In the genomic region with DNA sequence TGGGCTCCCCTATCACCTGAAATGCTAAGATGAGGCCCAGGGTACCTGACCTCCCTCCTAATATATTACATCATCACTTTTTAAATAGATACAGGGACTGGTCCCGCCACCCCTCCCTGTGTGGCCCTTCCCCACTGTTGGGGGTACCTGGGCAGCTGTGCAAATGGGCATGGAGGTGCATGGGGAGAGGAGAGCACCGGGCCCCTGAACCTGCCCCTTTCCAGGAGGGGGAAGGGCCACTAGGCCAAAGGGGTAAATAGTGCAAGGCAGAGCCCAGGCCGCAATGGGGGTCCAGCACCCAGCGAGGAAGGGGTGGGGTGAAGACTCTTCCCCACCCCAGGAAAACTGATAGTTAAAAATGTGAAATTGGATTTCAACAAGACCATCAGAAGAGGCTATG, we compare ENCODE assay signal across 7 mouse cellular contexts. TPM values are rescaled to one million over a fixed set of nuclear protein-coding genes. Genes with fewer than 3 reads are reported as not detected.
A peak's percentile ranks its signal among the peaks of the same experiment; 100 is the strongest.
DNase-seq lines count a peak whose midpoint lies in the region; ATAC-seq and TF ChIP-seq lines count a peak whose summit lies in the region.

No protein-coding gene starts in this region.

- H3K9ac ChIP-seq in lung, embryonic 14.5 days = no peak overlapping the region
- H3K9ac ChIP-seq in intestine, embryonic 16.5 days (ENCODE audit: low read depth, low read length) = peak overlapping the region; percentile 72
- no peak overlapping the region for H3K9ac ChIP-seq in neural tube, embryonic 15.5 days (replicated peaks)

- peak; percentile 16; the same call in 1 of the 2 replicates for ATAC-seq in lung, embryonic 14.5 days (ENCODE audit: insufficient read depth)
- peak; percentile 2; the same call in 1 of the 2 replicates for ATAC-seq in intestine, embryonic 16.5 days
- ATAC-seq in neural tube, embryonic 15.5 days (ENCODE audit: low FRiP score) = 0 out of 2 replicates have a peak, but pooled peaks have one; percentile 1

- 61% methylated on average over 4 of the region's 4 CpGs for WGBS in lung, embryonic 14.5 days
- 73% methylated on average over 4 of the region's 4 CpGs for WGBS in forebrain, embryonic 10.5 days
- 70% methylated on average over 4 of the region's 4 CpGs for WGBS in intestine, embryonic 16.5 days
- 86% methylated on average over 4 of the region's 4 CpGs for WGBS in neural tube, embryonic 15.5 days

- peak overlapping the region; percentile 42; the same call in 1 of the 2 replicates for H3K27ac ChIP-seq in lung, embryonic 14.5 days (ENCODE audit: low read depth)
- H3K27ac ChIP-seq in forebrain, embryonic 10.5 days = 0 out of 2 replicates have a peak overlapping the region, but pooled peaks have one; percentile 94
- no peak overlapping the region for H3K27ac ChIP-seq in intestine, embryonic 16.5 days (ENCODE audit: low read length)
- H3K27ac ChIP-seq in neural tube, embryonic 15.5 days (replicated peaks) = no peak overlapping the region

- H3K4me3 ChIP-seq in lung, embryonic 14.5 days (ENCODE audit: low read depth, low read length) = peak overlapping the region; percentile 52
- peak overlapping the region; percentile 67 for H3K4me3 ChIP-seq in forebrain, embryonic 10.5 days
- no peak overlapping the region; the same call in 1 of the 2 replicates for H3K4me3 ChIP-seq in intestine, embryonic 16.5 days (ENCODE audit: low read length)
- peak overlapping the region; percentile 46; the same call in 1 of the 2 replicates for H3K4me3 ChIP-seq in neural tube, embryonic 15.5 days (replicated peaks)

- no peaks in the 10 kb centered on the region for H3K27me3 ChIP-seq in lung, embryonic 14.5 days (ENCODE audit: insufficient read depth, low read length)
- H3K27me3 ChIP-seq in forebrain, embryonic 10.5 days (ENCODE audit: poor library complexity, severe bottlenecking) = no peaks in the 10 kb centered on the region
- no peaks in the 10 kb centered on the region for H3K27me3 ChIP-seq in intestine, embryonic 16.5 days (replicated peaks; ENCODE audit: control insufficient read depth, insufficient read depth, low read length)
- no peaks in the 10 kb centered on the region for H3K27me3 ChIP-seq in neural tube, embryonic 15.5 days (replicated peaks)

- DNase-seq in lung, embryonic 14.5 days = no peak
- DNase-seq in lung, postnatal 25 days (ENCODE audit: low spot score) = no peak
- no peak for DNase-seq in forebrain, embryonic 10.5 days (ENCODE audit: extremely low spot score, low spot score)
- no peak for DNase-seq in kidney, adult 18-20 months
- no peak for DNase-seq in frontal cortex, adult 2 months (ENCODE audit: extremely low spot score in 1 of 2, low spot score in 1 of 2)

- peaks cover 10% of the 10 kb centered on the region; the same call in 1 of the 2 replicates for H3K36me3 ChIP-seq in lung, embryonic 14.5 days (ENCODE audit: insufficient read depth)
- H3K36me3 ChIP-seq in forebrain, embryonic 10.5 days (replicated peaks) = peaks cover 14% of the 10 kb centered on the region
- peaks cover 2% of the 10 kb centered on the region; the same call in 1 of the 2 replicates for H3K36me3 ChIP-seq in intestine, embryonic 16.5 days (ENCODE audit: control insufficient read depth, insufficient read depth, low read length)
- no peaks in the 10 kb centered on the region for H3K36me3 ChIP-seq in neural tube, embryonic 15.5 days

- H3K4me2 ChIP-seq in lung, embryonic 14.5 days = peak overlapping the region; percentile 76
- peak overlapping the region; percentile 80; the same call in 1 of the 2 replicates for H3K4me2 ChIP-seq in intestine, embryonic 16.5 days (ENCODE audit: low read depth, low read length)
- peak overlapping the region; percentile 79 for H3K4me2 ChIP-seq in neural tube, embryonic 15.5 days

- no peak for TF ChIP-seq CTCF in lung, embryonic 14.5 days (IDR thresholded peaks at IDR 0.05; ENCODE audit: low read depth)

- H3K4me1 ChIP-seq in lung, embryonic 14.5 days (ENCODE audit: insufficient read depth) = no peaks in the 10 kb centered on the region
- H3K4me1 ChIP-seq in forebrain, embryonic 10.5 days = peaks cover 29% of the 10 kb centered on the region
- H3K4me1 ChIP-seq in intestine, embryonic 16.5 days (ENCODE audit: control insufficient read depth, insufficient read depth, low read length) = peaks cover 19% of the 10 kb centered on the region
- H3K4me1 ChIP-seq in neural tube, embryonic 15.5 days = peaks cover 13% of the 10 kb centered on the region

- no peaks in the 10 kb centered on the region for H3K9me3 ChIP-seq in lung, embryonic 14.5 days (ENCODE audit: low read depth, low read length)
- H3K9me3 ChIP-seq in forebrain, embryonic 10.5 days = no peaks in the 10 kb centered on the region
- H3K9me3 ChIP-seq in intestine, embryonic 16.5 days (ENCODE audit: control insufficient read depth, low read length) = no peaks in the 10 kb centered on the region
- no peaks in the 10 kb centered on the region for H3K9me3 ChIP-seq in neural tube, embryonic 15.5 days (replicated peaks)

RNA-seq across cellular contexts. Expression of a gene that starts 12.8 kb away (rescaled TPM):
- 0.11 TPM in 1 of 2 replicates, not detected in the other for polyA plus RNA-seq in lung, embryonic 14.5 days (2014; fragmentation: Nextera tagmentation; extraction: Ambion mirVana)
- polyA plus RNA-seq in forebrain, embryonic 10.5 days (2016; fragmentation: Nextera tagmentation; extraction: Ambion mirVana) = 0.23 TPM in 1 of 2 replicates, not detected in the other
- 3.5 and 5.0 TPM in 2 replicates for polyA plus RNA-seq in intestine, embryonic 16.5 days (2015; fragmentation: Nextera tagmentation; extraction: Ambion mirVana)
- polyA plus RNA-seq in neural tube, embryonic 15.5 days (2015; fragmentation: Nextera tagmentation; extraction: Ambion mirVana) = 0.86 and 1.2 TPM in 2 replicates
- polyA plus RNA-seq in frontal cortex, adult 2 months (2012; rRNA removed) = 0.08 TPM in 2 replicates

RNA-seq across cellular contexts. Expression of a gene that starts 16.1 kb away (rescaled TPM):
- 0.17 TPM in 1 of 2 replicates, not detected in the other for polyA plus RNA-seq in lung, embryonic 14.5 days (2014; fragmentation: Nextera tagmentation; extraction: Ambion mirVana)
- polyA plus RNA-seq in forebrain, embryonic 10.5 days (2016; fragmentation: Nextera tagmentation; extraction: Ambion mirVana) = 0.06 and 0.16 TPM in 2 replicates
- 2.8 and 5.0 TPM in 2 replicates for polyA plus RNA-seq in intestine, embryonic 16.5 days (2015; fragmentation: Nextera tagmentation; extraction: Ambion mirVana)
- polyA plus RNA-seq in neural tube, embryonic 15.5 days (2015; fragmentation: Nextera tagmentation; extraction: Ambion mirVana) = 0.18 and 0.26 TPM in 2 replicates
- polyA plus RNA-seq in frontal cortex, adult 2 months (2012; rRNA removed) = 0.68 and 0.86 TPM in 2 replicates

RNA-seq across cellular contexts. Expression of a gene that starts 16.7 kb away (rescaled TPM):
- 1.6 and 1.7 TPM in 2 replicates for polyA plus RNA-seq in lung, embryonic 14.5 days (2014; fragmentation: Nextera tagmentation; extraction: Ambion mirVana)
- polyA plus RNA-seq in forebrain, embryonic 10.5 days (2016; fragmentation: Nextera tagmentation; extraction: Ambion mirVana) = 0.65 and 0.69 TPM in 2 replicates
- polyA plus RNA-seq in intestine, embryonic 16.5 days (2015; fragmentation: Nextera tagmentation; extraction: Ambion mirVana) = 10.0 and 11.3 TPM in 2 replicates
- polyA plus RNA-seq in neural tube, embryonic 15.5 days (2015; fragmentation: Nextera tagmentation; extraction: Ambion mirVana) = 0.73 and 1.5 TPM in 2 replicates
- polyA plus RNA-seq in frontal cortex, adult 2 months (2012; rRNA removed) = 15.2 and 15.3 TPM in 2 replicates

RNA-seq across cellular contexts. Expression of a gene that starts 24.8 kb away (rescaled TPM):
- 0.19 and 0.33 TPM in 2 replicates for polyA plus RNA-seq in lung, embryonic 14.5 days (2014; fragmentation: Nextera tagmentation; extraction: Ambion mirVana)
- polyA plus RNA-seq in forebrain, embryonic 10.5 days (2016; fragmentation: Nextera tagmentation; extraction: Ambion mirVana) = 0.15 and 0.23 TPM in 2 replicates
- not detected in 2 replicates for polyA plus RNA-seq in intestine, embryonic 16.5 days (2015; fragmentation: Nextera tagmentation; extraction: Ambion mirVana)
- 0.18 and 2.1 TPM in 2 replicates for polyA plus RNA-seq in neural tube, embryonic 15.5 days (2015; fragmentation: Nextera tagmentation; extraction: Ambion mirVana)
- polyA plus RNA-seq in frontal cortex, adult 2 months (2012; rRNA removed) = 5.1 and 6.3 TPM in 2 replicates

RNA-seq across cellular contexts. Expression of a gene that starts 28.0 kb away (rescaled TPM):
- polyA plus RNA-seq in lung, embryonic 14.5 days (2014; fragmentation: Nextera tagmentation; extraction: Ambion mirVana) = 32.7 and 36.7 TPM in 2 replicates
- polyA plus RNA-seq in forebrain, embryonic 10.5 days (2016; fragmentation: Nextera tagmentation; extraction: Ambion mirVana) = 32.1 and 39.5 TPM in 2 replicates
- polyA plus RNA-seq in intestine, embryonic 16.5 days (2015; fragmentation: Nextera tagmentation; extraction: Ambion mirVana) = 49.3 and 51.6 TPM in 2 replicates
- 69.9 and 71.9 TPM in 2 replicates for polyA plus RNA-seq in neural tube, embryonic 15.5 days (2015; fragmentation: Nextera tagmentation; extraction: Ambion mirVana)
- 148 and 157 TPM in 2 replicates for polyA plus RNA-seq in frontal cortex, adult 2 months (2012; rRNA removed)

Comparison
In these comparisons a context has a peak if more than half of its experiments do, and no peak if none do; other contexts are left out.
1. H3K27ac ChIP-seq: peak in lung, embryonic 14.5 days (single experiment) and forebrain, embryonic 10.5 days (single experiment); none in intestine, embryonic 16.5 days (single experiment) and neural tube, embryonic 15.5 days (single experiment).
2. Peak in every context shown above with its lines, with median percentiles within 50 percentile points of each other: ATAC-seq and H3K4me2 ChIP-seq.